Mouse (Mus musculus) liver, embryonic 11.5 days (tissue): Measurements from ENCODE around the gene Tinagl1. TPM values are rescaled to one million over a fixed set of nuclear protein-coding genes. Genes with fewer than 3 reads are reported as not detected.

ENCODE experiments used
- ATAC-seq: fragments of 200-750 bp; cut with Nextera tagmentation; replicated peaks from 2 replicates; pipeline ENCODE4 v1.8.0; 2017; ENCODE audit warnings: moderate number of reproducible peaks, mild to moderate bottlenecking, moderate TSS enrichment, moderate library complexity; ENCODE audit not compliant: low FRiP score
- DNase-seq: peaks from one replicate; pipeline ENCODE4 v3.0.0-alpha.2; 2017; ENCODE audit warnings: low spot score
- H3K27ac ChIP-seq: fragments of 300-500 bp; sonication (generic); 2 replicates; pipeline ENCODE4 v1.5.1; 2014; ENCODE audit warnings: mild to moderate bottlenecking, low read depth, low read length, control low read depth
- H3K27me3 ChIP-seq: fragments of 300-500 bp; sonication (generic); replicated peaks from 2 replicates; pipeline ENCODE4 v1.6.1; 2014; ENCODE audit warnings: low read length, mixed read lengths; ENCODE audit not compliant: control insufficient read depth, insufficient read depth
- H3K36me3 ChIP-seq: fragments of 300-500 bp; sonication (generic); 2 replicates; pipeline ENCODE4 v1.6.1; 2014; ENCODE audit warnings: mild to moderate bottlenecking, low read length, moderate library complexity, mixed read lengths; ENCODE audit not compliant: control insufficient read depth, insufficient read depth
- H3K4me1 ChIP-seq: fragments of 300-500 bp; sonication (generic); replicated peaks from 2 replicates; pipeline ENCODE4 v1.6.1; 2014; ENCODE audit warnings: low read length, mixed read lengths; ENCODE audit not compliant: control insufficient read depth, insufficient read depth
- H3K4me2 ChIP-seq: fragments of 300-500 bp; sonication (generic); 2 replicates; pipeline ENCODE4 v1.6.1; 2014; ENCODE audit warnings: mild to moderate bottlenecking, control low read depth, moderate library complexity
- H3K4me3 ChIP-seq: fragments of 300-500 bp; sonication (generic); 2 replicates; pipeline ENCODE4 v1.5.1; 2014; ENCODE audit warnings: low read depth, low read length, control low read depth
- H3K9ac ChIP-seq: fragments of 300-500 bp; sonication (generic); 2 replicates; pipeline ENCODE4 v1.6.1; 2014; ENCODE audit warnings: low read depth, low read length, control low read depth
- H3K9me3 ChIP-seq: fragments of 300-500 bp; sonication (generic); 2 replicates; pipeline ENCODE4 v1.6.1; 2016; ENCODE audit warnings: low read length, inconsistent platforms, mixed read lengths; ENCODE audit not compliant: control insufficient read depth
- WGBS: fragments of 180-500 bp; shearing (Covaris S2); extraction: QIAGEN DNeasy Blood & Tissue Kit; methylation state at CpG from one replicate; pipeline ENCODE4 v1.1.7; 2014; 5-methylcytosine and 5-hydroxymethylcytosine counted together
- polyA plus RNA-seq: library from polyadenylated mRNA; unstranded; fragments of >200 nt; fragmentation: Nextera tagmentation; extraction: Ambion mirVana; gene quantifications from 2 replicates; pipeline ENCODE4 v1.2.1, GENCODE M21; 2014

Tinagl1 gene
- polyA plus RNA-seq, 1 experiment from 2014 or later: 16.1 TPM

DNA sequence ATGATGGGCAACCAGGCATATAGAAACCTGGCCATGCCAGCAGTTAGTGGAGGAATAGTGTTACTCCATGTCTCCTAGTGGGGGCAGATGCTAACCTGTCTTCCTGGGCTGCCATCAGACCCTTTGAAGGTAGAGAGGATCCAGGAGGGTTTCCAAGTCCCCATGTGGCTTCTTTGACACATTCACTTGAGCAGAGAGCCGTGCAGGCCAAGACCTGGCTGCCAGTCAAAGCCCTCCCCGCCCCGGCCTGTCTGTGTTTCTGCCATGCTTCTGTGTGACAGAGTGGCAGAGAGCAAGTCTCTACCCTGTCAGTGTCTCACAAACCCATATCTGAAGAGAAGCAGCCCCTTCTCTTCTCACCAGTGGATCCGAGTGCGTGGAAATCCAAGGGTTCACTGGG lies 9.0 kb upstream of the Tinagl1 start:
- no peak for DNase-seq
- Histone ChIP-seq H3K9ac (no peak overlapping the region), H3K9me3 (no peaks in the 10 kb centered on the region), H3K27me3 (no peaks in the 10 kb centered on the region; the same call in 1 of the 2 replicates), H3K36me3 (no peaks in the 10 kb centered on the region), H3K4me3 (no peak overlapping the region), H3K4me1 (no peaks in the 10 kb centered on the region), H3K4me2 (no peak overlapping the region), H3K27ac (no peak overlapping the region)
- 84% methylated on average over 5 of the region's 5 CpGs for WGBS
- ATAC-seq: no peak

- Histone ChIP-seq H3K9ac (no peak overlapping the region), H3K9me3 (no peaks in the 10 kb centered on the region), H3K27me3 (no peaks in the 10 kb centered on the region; the same call in 1 of the 2 replicates), H3K4me2 (no peak overlapping the region), H3K36me3 (no peaks in the 10 kb centered on the region), H3K4me3 (no peak overlapping the region), H3K4me1 (no peaks in the 10 kb centered on the region), H3K27ac (no peak overlapping the region)
- 70% methylated on average over 13 of the region's 13 CpGs for WGBS
- DNase-seq (no peak), ATAC-seq (no peak)
These were observed 8.1 kb upstream of the Tinagl1 start for GRCm38 (mm10) chr4:130183023-130183422.

DNA sequence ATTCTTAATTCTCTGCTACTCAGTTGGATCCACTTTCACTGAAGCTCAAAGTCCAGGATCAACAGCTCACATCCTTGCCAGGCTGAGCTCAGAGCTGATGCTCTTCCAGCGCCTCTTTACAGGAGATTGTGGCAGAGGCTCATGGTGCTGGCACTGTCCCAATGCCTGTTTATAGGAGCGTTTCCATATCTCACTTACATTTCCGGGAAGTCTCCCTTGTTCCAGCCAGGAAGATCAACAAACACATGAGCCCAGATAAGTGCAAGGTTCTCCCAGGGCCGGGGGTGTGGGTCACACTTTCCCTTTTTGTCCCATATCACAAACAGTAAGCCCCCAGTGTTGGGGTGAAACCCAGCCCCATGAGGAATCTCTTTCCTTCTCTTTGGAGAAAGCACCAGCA lies 7.0 kb upstream of the Tinagl1 start:
- H3K9ac ChIP-seq: no peak overlapping the region
- H3K4me1 ChIP-seq: no peaks in the 10 kb centered on the region
- no peak overlapping the region for H3K27ac ChIP-seq
- H3K4me3 ChIP-seq: no peak overlapping the region
- 46% methylated on average over 4 of the region's 4 CpGs for WGBS
- peaks cover 3% of the 10 kb centered on the region; the same call in 1 of the 2 replicates for H3K27me3 ChIP-seq
- H3K4me2 ChIP-seq: no peak overlapping the region
- DNase-seq: no peak
- H3K9me3 ChIP-seq: no peaks in the 10 kb centered on the region
- ATAC-seq: no peak
- H3K36me3 ChIP-seq: no peaks in the 10 kb centered on the region

GRCm38 (mm10) chr4:130180909-130181602 lies 6.1 kb upstream of the Tinagl1 start:
- H3K9ac ChIP-seq: no peak overlapping the region
- DNase-seq: no peak
- no peak overlapping the region for H3K27ac ChIP-seq
- no peak for ATAC-seq
- H3K36me3 ChIP-seq: no peaks in the 10 kb centered on the region
- H3K4me1 ChIP-seq: no peaks in the 10 kb centered on the region
- H3K4me3 ChIP-seq: no peak overlapping the region
- no peaks in the 10 kb centered on the region for H3K9me3 ChIP-seq
- H3K4me2 ChIP-seq: no peak overlapping the region
- WGBS: 69% methylated on average over 7 of the region's 7 CpGs
- peaks cover 3% of the 10 kb centered on the region; the same call in 1 of the 2 replicates for H3K27me3 ChIP-seq

DNA sequence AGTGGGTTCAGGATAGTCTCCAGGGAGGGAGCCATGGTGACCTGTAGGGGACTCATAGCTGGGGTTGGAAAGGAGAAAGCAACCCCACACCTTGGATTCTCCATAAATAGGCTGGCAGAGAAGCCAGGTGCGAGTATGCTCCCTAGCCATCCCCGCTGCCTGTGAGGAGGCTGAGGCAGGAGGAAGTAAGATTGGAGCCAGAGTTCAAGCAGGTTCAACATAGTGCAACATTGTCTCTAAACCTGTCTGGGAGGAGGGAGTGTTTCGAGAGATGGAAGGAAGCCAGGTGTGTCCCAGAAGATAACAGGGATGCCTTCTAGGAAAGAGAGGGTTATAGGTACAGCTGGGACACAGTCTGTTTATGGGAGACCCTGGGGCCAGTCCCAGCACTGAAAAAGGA lies 5.0 kb upstream of the Tinagl1 start:
- DNase-seq (no peak), ATAC-seq (no peak)
- H3K9ac ChIP-seq: no peak overlapping the region
- H3K27me3 ChIP-seq: peaks cover 13% of the 10 kb centered on the region
- H3K27ac ChIP-seq: no peak overlapping the region
- no peak overlapping the region for H3K4me2 ChIP-seq
- H3K4me3 ChIP-seq: no peak overlapping the region
- H3K9me3 ChIP-seq: no peaks in the 10 kb centered on the region
- peaks cover 10% of the 10 kb centered on the region for H3K4me1 ChIP-seq
- WGBS: 74% methylated on average over 3 of the region's 3 CpGs
- H3K36me3 ChIP-seq: no peaks in the 10 kb centered on the region

GRCm38 (mm10) chr4:130177536-130177935 lies 2.6 kb upstream of the Tinagl1 start:
- Histone ChIP-seq H3K4me1 (peaks cover 23% of the 10 kb centered on the region), H3K4me3 (no peak overlapping the region), H3K27ac (no peak overlapping the region), H3K9ac (no peak overlapping the region), H3K27me3 (peaks cover 29% of the 10 kb centered on the region), H3K4me2 (no peak overlapping the region), H3K9me3 (no peaks in the 10 kb centered on the region), H3K36me3 (no peaks in the 10 kb centered on the region)
- ATAC-seq: no peak
- 59% methylated on average over 7 of the region's 7 CpGs for WGBS
- DNase-seq: no peak

GRCm38 (mm10) chr4:130177087-130177486 lies 2.2 kb upstream of the Tinagl1 start:
- H3K4me2 ChIP-seq: no peak overlapping the region
- H3K9ac ChIP-seq: no peak overlapping the region
- no peaks in the 10 kb centered on the region for H3K9me3 ChIP-seq
- 59% methylated on average over 4 of the region's 4 CpGs for WGBS
- H3K27me3 ChIP-seq: peaks cover 33% of the 10 kb centered on the region
- no peaks in the 10 kb centered on the region for H3K36me3 ChIP-seq
- ATAC-seq (no peak), DNase-seq (no peak)
- no peak overlapping the region for H3K4me3 ChIP-seq
- peaks cover 27% of the 10 kb centered on the region for H3K4me1 ChIP-seq
- no peak overlapping the region for H3K27ac ChIP-seq

DNA sequence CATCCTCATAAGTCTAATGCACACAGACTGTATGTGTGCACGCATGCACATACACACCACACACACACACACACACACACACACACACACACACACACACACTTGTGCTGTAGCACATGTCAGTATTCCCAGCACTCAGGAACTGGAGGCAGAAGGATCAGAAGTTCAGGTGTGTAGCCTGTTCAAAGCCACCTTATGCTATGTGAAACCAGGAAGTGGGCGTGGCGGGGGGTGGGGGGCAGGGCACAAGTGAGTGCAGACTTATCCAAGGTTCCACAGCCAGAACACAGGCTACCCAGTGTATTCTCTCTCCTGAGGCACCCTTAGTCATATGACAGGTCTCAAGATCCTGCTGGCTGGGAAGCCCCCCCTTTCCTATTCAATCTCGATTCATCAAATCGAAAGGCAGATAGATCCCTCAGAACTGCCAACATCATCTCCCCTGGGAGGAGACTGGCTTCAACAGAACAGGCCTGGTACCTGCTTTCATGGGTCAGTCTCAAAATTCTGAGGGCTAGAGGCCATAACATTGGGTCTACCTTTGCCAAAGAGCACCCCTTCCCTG lies 1.3 kb upstream of the Tinagl1 start:
- H3K36me3 ChIP-seq: no peaks in the 10 kb centered on the region
- H3K27me3 ChIP-seq: peaks cover 33% of the 10 kb centered on the region
- WGBS: 73% methylated on average over 5 of the region's 5 CpGs
- H3K9ac ChIP-seq: no peak overlapping the region
- H3K4me2 ChIP-seq: no peak overlapping the region
- no peak overlapping the region for H3K27ac ChIP-seq
- no peak for ATAC-seq
- no peaks in the 10 kb centered on the region for H3K9me3 ChIP-seq
- peaks cover 30% of the 10 kb centered on the region for H3K4me1 ChIP-seq
- H3K4me3 ChIP-seq: no peak overlapping the region
- DNase-seq: no peak
